Mouse (Mus musculus): ENCODE measurements around the gene Scn8a. TPM values are rescaled to one million over a fixed set of nuclear protein-coding genes. Genes with fewer than 3 reads are reported as not detected.

The Scn8a gene
- polyA plus RNA-seq, 1 experiment from 2014 or later = 0.63 TPM

GRCm38 (mm10) chr15:100830682-100831081 lies 39.0 kb upstream of the Scn8a start:
- Histone ChIP-seq H3K4me2 (ENCODE audit: low read depth, low read length) (no peak overlapping the region), H3K36me3 (replicated peaks; ENCODE audit: insufficient read depth, low read length) (no peaks in the 10 kb centered on the region), H3K27me3 (ENCODE audit: insufficient read depth, low read length) (no peaks in the 10 kb centered on the region), H3K4me3 (ENCODE audit: low read depth, low read length) (no peak overlapping the region), H3K9me3 (ENCODE audit: low read length) (no peaks in the 10 kb centered on the region), H3K9ac (replicated peaks) (no peak overlapping the region), H3K4me1 (ENCODE audit: insufficient read depth) (no peaks in the 10 kb centered on the region), H3K27ac (ENCODE audit: low read depth) (no peak overlapping the region)
- ATAC-seq (no peak), DNase-seq (peak; percentile 29)
- TF ChIP-seq EP300 (IDR thresholded peaks at IDR 0.05; ENCODE audit: low read depth) (no peak), CTCF (IDR thresholded peaks at IDR 0.05; ENCODE audit: low read depth) (peak; percentile 65)
- WGBS (ENCODE audit: insufficient replicate concordance) = 52% methylated on average over 6 of the region's 6 CpGs

DNA sequence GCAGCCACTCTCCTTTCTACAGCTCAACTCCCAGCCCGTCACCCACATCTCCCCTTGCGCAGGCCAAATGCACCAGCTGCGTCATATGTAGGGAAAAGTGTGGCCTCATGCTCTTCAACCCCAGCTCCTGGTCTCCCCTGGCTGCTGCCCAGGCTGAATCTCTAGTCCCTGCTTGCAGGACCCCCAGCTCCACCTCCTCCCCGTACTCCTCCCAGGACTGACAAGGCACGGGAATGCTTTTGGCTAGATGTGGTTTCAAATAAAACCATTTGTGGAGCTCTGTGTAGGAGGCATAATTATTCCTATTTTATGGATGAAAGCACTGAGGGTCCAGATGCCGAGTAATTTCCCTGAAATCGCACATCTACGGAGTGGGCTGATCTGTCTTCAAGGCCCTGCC lies 37.5 kb upstream of the Scn8a start:
- no peak for DNase-seq
- Histone ChIP-seq H3K27ac (ENCODE audit: low read depth) (no peak overlapping the region), H3K9me3 (ENCODE audit: low read length) (no peaks in the 10 kb centered on the region), H3K27me3 (ENCODE audit: insufficient read depth, low read length) (no peaks in the 10 kb centered on the region), H3K4me3 (ENCODE audit: low read depth, low read length) (no peak overlapping the region), H3K9ac (replicated peaks) (no peak overlapping the region), H3K36me3 (replicated peaks; ENCODE audit: insufficient read depth, low read length) (no peaks in the 10 kb centered on the region), H3K4me1 (ENCODE audit: insufficient read depth) (no peaks in the 10 kb centered on the region), H3K4me2 (ENCODE audit: low read depth, low read length) (no peak overlapping the region)
- WGBS (ENCODE audit: insufficient replicate concordance) = 81% methylated on average over 8 of the region's 8 CpGs
- ATAC-seq = no peak
- TF ChIP-seq EP300 (IDR thresholded peaks at IDR 0.05; ENCODE audit: low read depth) = no peak
- no peak for TF ChIP-seq CTCF (IDR thresholded peaks at IDR 0.05; ENCODE audit: low read depth)

- ATAC-seq (no peak), DNase-seq (no peak)
- Histone ChIP-seq H3K36me3 (replicated peaks; ENCODE audit: insufficient read depth, low read length) (no peaks in the 10 kb centered on the region), H3K4me1 (ENCODE audit: insufficient read depth) (no peaks in the 10 kb centered on the region), H3K4me3 (ENCODE audit: low read depth, low read length) (no peak overlapping the region), H3K27ac (ENCODE audit: low read depth) (no peak overlapping the region), H3K4me2 (ENCODE audit: low read depth, low read length) (no peak overlapping the region), H3K9ac (replicated peaks) (no peak overlapping the region), H3K27me3 (ENCODE audit: insufficient read depth, low read length) (no peaks in the 10 kb centered on the region), H3K9me3 (ENCODE audit: low read length) (no peaks in the 10 kb centered on the region)
- TF ChIP-seq CTCF (IDR thresholded peaks at IDR 0.05; ENCODE audit: low read depth) (no peak), EP300 (IDR thresholded peaks at IDR 0.05; ENCODE audit: low read depth) (no peak)
- WGBS (ENCODE audit: insufficient replicate concordance) = 37% methylated on average over 7 of the region's 7 CpGs
Measured at GRCm38 (mm10) chr15:100832784-100833183, 36.9 kb upstream of the Scn8a start.

DNA sequence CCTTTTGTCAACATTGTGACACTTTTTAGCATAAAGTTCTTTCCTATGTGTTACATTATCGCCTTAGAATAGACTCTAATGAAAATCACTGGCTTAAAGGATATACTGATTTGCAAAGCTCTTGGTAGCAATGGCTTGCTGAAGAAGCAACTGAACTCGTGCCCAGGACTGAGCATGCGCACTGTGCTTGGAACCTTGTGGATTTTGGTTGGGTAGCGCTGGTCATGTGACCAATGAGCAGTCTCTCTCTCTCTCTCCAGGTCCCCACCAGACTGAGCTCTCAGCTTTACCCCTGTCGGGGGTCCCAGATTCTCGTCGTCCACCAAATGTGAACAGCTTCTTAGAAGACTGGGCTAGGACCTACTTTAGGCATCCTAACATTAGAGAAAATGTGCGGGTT lies 32.9 kb upstream of the Scn8a start:
- 70% methylated on average over 8 of the region's 8 CpGs for WGBS (ENCODE audit: insufficient replicate concordance)
- H3K9ac ChIP-seq (replicated peaks) = no peak overlapping the region
- no peak overlapping the region for H3K4me2 ChIP-seq (ENCODE audit: low read depth, low read length)
- ATAC-seq = no peak
- H3K27ac ChIP-seq (ENCODE audit: low read depth) = no peak overlapping the region
- H3K9me3 ChIP-seq (ENCODE audit: low read length) = no peaks in the 10 kb centered on the region
- H3K4me3 ChIP-seq (ENCODE audit: low read depth, low read length) = no peak overlapping the region
- DNase-seq = no peak
- no peaks in the 10 kb centered on the region for H3K4me1 ChIP-seq (ENCODE audit: insufficient read depth)
- H3K36me3 ChIP-seq (replicated peaks; ENCODE audit: insufficient read depth, low read length) = no peaks in the 10 kb centered on the region
- no peak for TF ChIP-seq CTCF (IDR thresholded peaks at IDR 0.05; ENCODE audit: low read depth)
- TF ChIP-seq EP300 (IDR thresholded peaks at IDR 0.05; ENCODE audit: low read depth) = no peak
- H3K27me3 ChIP-seq (ENCODE audit: insufficient read depth, low read length) = no peaks in the 10 kb centered on the region

GRCm38 (mm10) chr15:100838607-100839207 lies 31.0 kb upstream of the Scn8a start:
- Histone ChIP-seq H3K4me3 (ENCODE audit: low read depth, low read length) (no peak overlapping the region), H3K4me1 (ENCODE audit: insufficient read depth) (no peaks in the 10 kb centered on the region), H3K9ac (replicated peaks) (no peak overlapping the region), H3K27me3 (ENCODE audit: insufficient read depth, low read length) (no peaks in the 10 kb centered on the region), H3K27ac (ENCODE audit: low read depth) (no peak overlapping the region), H3K4me2 (ENCODE audit: low read depth, low read length) (no peak overlapping the region), H3K9me3 (ENCODE audit: low read length) (no peaks in the 10 kb centered on the region), H3K36me3 (replicated peaks; ENCODE audit: insufficient read depth, low read length) (no peaks in the 10 kb centered on the region)
- ATAC-seq = no peak
- DNase-seq = peak; percentile 35
- WGBS (ENCODE audit: insufficient replicate concordance) = 37% methylated on average over 12 of the region's 12 CpGs
- TF ChIP-seq EP300 (IDR thresholded peaks at IDR 0.05; ENCODE audit: low read depth) (no peak), CTCF (IDR thresholded peaks at IDR 0.05; ENCODE audit: low read depth) (peak; percentile 58)

- WGBS (ENCODE audit: insufficient replicate concordance) = 76% methylated on average over 7 of the region's 7 CpGs
- no peak for TF ChIP-seq CTCF (IDR thresholded peaks at IDR 0.05; ENCODE audit: low read depth)
- TF ChIP-seq EP300 (IDR thresholded peaks at IDR 0.05; ENCODE audit: low read depth) = no peak
Measured at GRCm38 (mm10) chr15:100844336-100844735, 25.3 kb upstream of the Scn8a start.

More at GRCm38 (mm10) chr15:100844336-100844735, 25.3 kb upstream of the Scn8a start:
- Histone ChIP-seq H3K4me1 (ENCODE audit: insufficient read depth) (peaks cover 3% of the 10 kb centered on the region; the same call in 1 of the 2 replicates), H3K4me3 (ENCODE audit: low read depth, low read length) (no peak overlapping the region), H3K9me3 (ENCODE audit: low read length) (peaks cover 4% of the 10 kb centered on the region; the same call in 1 of the 2 replicates), H3K4me2 (ENCODE audit: low read depth, low read length) (no peak overlapping the region), H3K27me3 (ENCODE audit: insufficient read depth, low read length) (no peaks in the 10 kb centered on the region), H3K27ac (ENCODE audit: low read depth) (no peak overlapping the region), H3K9ac (replicated peaks) (no peak overlapping the region), H3K36me3 (replicated peaks; ENCODE audit: insufficient read depth, low read length) (no peaks in the 10 kb centered on the region)
- ATAC-seq = no peak
- no peak for DNase-seq
